Mouse (Mus musculus) stomach, embryonic 16.5 days (tissue): ENCODE results near the gene Zfp612. TPM values are rescaled to one million over a fixed set of nuclear protein-coding genes. Genes with fewer than 3 reads are reported as not detected.

Experiments
- ATAC-seq: fragments of 200-750 bp; cut with Nextera tagmentation; 2 replicates; pipeline ENCODE4 v1.8.0; 2017; ENCODE audit warnings: moderate number of reproducible peaks, moderate TSS enrichment; ENCODE audit not compliant: insufficient read depth, low FRiP score
- H3K27ac ChIP-seq: fragments of 300-500 bp; sonication (generic); 2 replicates; pipeline ENCODE4 v1.5.1; 2014; ENCODE audit warnings: low read length
- H3K27me3 ChIP-seq: fragments of 300-500 bp; sonication (generic); 2 replicates; pipeline ENCODE4 v1.6.1; 2014; ENCODE audit warnings: low read length, control low read depth, mixed read lengths; ENCODE audit not compliant: control insufficient read depth, insufficient read depth
- H3K36me3 ChIP-seq: fragments of 300-500 bp; sonication (generic); 2 replicates; pipeline ENCODE4 v1.6.1; 2014; ENCODE audit warnings: low read length; ENCODE audit not compliant: control insufficient read depth, insufficient read depth
- H3K4me1 ChIP-seq: fragments of 300-500 bp; sonication (generic); 2 replicates; pipeline ENCODE4 v1.6.1; 2014; ENCODE audit warnings: low read length, control low read depth, mixed read lengths; ENCODE audit not compliant: control insufficient read depth, insufficient read depth
- H3K4me2 ChIP-seq: fragments of 300-500 bp; sonication (generic); 2 replicates; pipeline ENCODE4 v1.6.1; 2014; ENCODE audit warnings: low read depth, low read length, mixed read lengths
- H3K4me3 ChIP-seq: fragments of 300-500 bp; sonication (generic); replicated peaks from 2 replicates; pipeline ENCODE4 v1.5.1; 2014; ENCODE audit warnings: mild to moderate bottlenecking, low read length
- H3K9ac ChIP-seq: fragments of 300-500 bp; sonication (generic); 2 replicates; pipeline ENCODE4 v1.6.1; 2014; ENCODE audit warnings: low read length
- H3K9me3 ChIP-seq: fragments of 300-500 bp; sonication (generic); replicated peaks from 2 replicates; pipeline ENCODE4 v1.6.1; 2016; ENCODE audit warnings: low read length, control low read depth; ENCODE audit not compliant: control insufficient read depth
- WGBS: fragments of 180-500 bp; shearing (Covaris S2); extraction: QIAGEN DNeasy Blood & Tissue Kit; methylation state at CpG from one replicate; pipeline ENCODE4 v1.1.7; 2014; 5-methylcytosine and 5-hydroxymethylcytosine counted together
- polyA plus RNA-seq: library from polyadenylated mRNA; unstranded; fragments of >200 nt; fragmentation: Nextera tagmentation; extraction: Ambion mirVana; gene quantifications from 2 replicates; pipeline ENCODE4 v1.2.1, GENCODE M21; 2015

The Zfp612 gene
- polyA plus RNA-seq, 1 experiment from 2014 or later, result 6.5 TPM

GRCm38 (mm10) chr8:110101676-110102075, 22.1 kb downstream of the Zfp612 start:
- Histone ChIP-seq H3K27me3 (no peaks in the 10 kb centered on the region), H3K9ac (no peak overlapping the region), H3K36me3 (no peaks in the 10 kb centered on the region), H3K9me3 (no peaks in the 10 kb centered on the region), H3K4me1 (no peaks in the 10 kb centered on the region), H3K4me3 (no peak overlapping the region), H3K4me2 (no peak overlapping the region), H3K27ac (no peak overlapping the region)
- ATAC-seq, result no peak
- WGBS, result 81% methylated on average over 15 of the region's 15 CpGs

GRCm38 (mm10) chr8:110102653-110103052, 23.1 kb downstream of the Zfp612 start, which contains the start of gene Gm17720:
Gene Gm17720 (minus strand): TSS chr8:110102753.
- H3K4me1 ChIP-seq, result no peaks in the 10 kb centered on the region
- H3K4me3 ChIP-seq, result no peak within 1 kb of the TSS
- H3K27ac ChIP-seq, result no peak within 1 kb of the TSS
- H3K9ac ChIP-seq, result no peak within 1 kb of the TSS
- 94% methylated on average over 3 of the region's 3 CpGs for WGBS
- no peaks in the 10 kb centered on the region for H3K9me3 ChIP-seq
- no peak within 1 kb of the TSS for H3K4me2 ChIP-seq
- no peaks in the 10 kb centered on the region for H3K27me3 ChIP-seq
- ATAC-seq, result no peak
- no peaks in the 10 kb centered on the region for H3K36me3 ChIP-seq

GRCm38 (mm10) chr8:110119715-110120114, 40.2 kb downstream of the Zfp612 start:
- no peaks in the 10 kb centered on the region for H3K36me3 ChIP-seq
- H3K27me3 ChIP-seq, result no peaks in the 10 kb centered on the region
- H3K9ac ChIP-seq, result no peak overlapping the region
- H3K4me1 ChIP-seq, result no peaks in the 10 kb centered on the region
- WGBS, result 47% methylated on average over 6 of the region's 6 CpGs
- H3K4me3 ChIP-seq, result no peak overlapping the region
- ATAC-seq, result no peak
- no peak overlapping the region for H3K4me2 ChIP-seq
- H3K27ac ChIP-seq, result no peak overlapping the region
- no peaks in the 10 kb centered on the region for H3K9me3 ChIP-seq

GRCm38 (mm10) chr8:110130537-110130936, 51.0 kb downstream of the Zfp612 start:
- H3K27me3 ChIP-seq, result no peaks in the 10 kb centered on the region
- peak; percentile 56 for ATAC-seq
- H3K4me1 ChIP-seq, result no peaks in the 10 kb centered on the region
- H3K9ac ChIP-seq, result no peak overlapping the region
- H3K9me3 ChIP-seq, result no peaks in the 10 kb centered on the region
- 16% methylated on average over 13 of the region's 13 CpGs for WGBS
- H3K36me3 ChIP-seq, result no peaks in the 10 kb centered on the region
- no peak overlapping the region for H3K4me3 ChIP-seq
- H3K4me2 ChIP-seq, result no peak overlapping the region
- no peak overlapping the region for H3K27ac ChIP-seq

GRCm38 (mm10) chr8:110134236-110134635, 54.7 kb downstream of the Zfp612 start:
- no peak for ATAC-seq
- Histone ChIP-seq H3K4me2 (no peak overlapping the region), H3K9ac (no peak overlapping the region), H3K36me3 (no peaks in the 10 kb centered on the region), H3K9me3 (no peaks in the 10 kb centered on the region), H3K27ac (no peak overlapping the region), H3K4me1 (no peaks in the 10 kb centered on the region), H3K4me3 (no peak overlapping the region), H3K27me3 (no peaks in the 10 kb centered on the region)
- 90% methylated on average over 8 of the region's 8 CpGs for whole genome bisulfite sequencing

- no peaks in the 10 kb centered on the region for H3K27me3 ChIP-seq
- no peak overlapping the region for H3K27ac ChIP-seq
- no peak overlapping the region for H3K4me2 ChIP-seq
- no peaks in the 10 kb centered on the region for H3K36me3 ChIP-seq
- no peak overlapping the region for H3K4me3 ChIP-seq
- H3K9ac ChIP-seq, result no peak overlapping the region
- WGBS, result 74% methylated on average over 7 of the region's 7 CpGs
- H3K4me1 ChIP-seq, result no peaks in the 10 kb centered on the region
- H3K9me3 ChIP-seq, result no peaks in the 10 kb centered on the region
- ATAC-seq, result no peak
Observed at GRCm38 (mm10) chr8:110135515-110135914, 56.0 kb downstream of the Zfp612 start.

GRCm38 (mm10) chr8:110140156-110140555, 60.6 kb downstream of the Zfp612 start:
- no peak overlapping the region for H3K4me3 ChIP-seq
- H3K27ac ChIP-seq, result no peak overlapping the region
- H3K4me1 ChIP-seq, result no peaks in the 10 kb centered on the region
- 71% methylated on average over 3 of the region's 3 CpGs for WGBS
- H3K27me3 ChIP-seq, result no peaks in the 10 kb centered on the region
- no peak overlapping the region for H3K9ac ChIP-seq
- no peak overlapping the region for H3K4me2 ChIP-seq
- ATAC-seq, result no peak
- H3K36me3 ChIP-seq, result no peaks in the 10 kb centered on the region
- no peaks in the 10 kb centered on the region for H3K9me3 ChIP-seq

- Histone ChIP-seq H3K9me3 (no peaks in the 10 kb centered on the region), H3K9ac (no peak overlapping the region), H3K4me1 (no peaks in the 10 kb centered on the region), H3K27me3 (no peaks in the 10 kb centered on the region), H3K4me2 (no peak overlapping the region), H3K4me3 (no peak overlapping the region), H3K27ac (no peak overlapping the region), H3K36me3 (no peaks in the 10 kb centered on the region)
- 73% methylated on average over 4 of the region's 4 CpGs for WGBS
- no peak for ATAC-seq
Observed at GRCm38 (mm10) chr8:110140770-110141169, 61.2 kb downstream of the Zfp612 start.
